Mouse (Mus musculus): ENCODE results near the gene Ppp1r16b.
A peak's percentile ranks its signal among the peaks of the same experiment; 100 is the strongest.

The Ppp1r16b gene

DNA sequence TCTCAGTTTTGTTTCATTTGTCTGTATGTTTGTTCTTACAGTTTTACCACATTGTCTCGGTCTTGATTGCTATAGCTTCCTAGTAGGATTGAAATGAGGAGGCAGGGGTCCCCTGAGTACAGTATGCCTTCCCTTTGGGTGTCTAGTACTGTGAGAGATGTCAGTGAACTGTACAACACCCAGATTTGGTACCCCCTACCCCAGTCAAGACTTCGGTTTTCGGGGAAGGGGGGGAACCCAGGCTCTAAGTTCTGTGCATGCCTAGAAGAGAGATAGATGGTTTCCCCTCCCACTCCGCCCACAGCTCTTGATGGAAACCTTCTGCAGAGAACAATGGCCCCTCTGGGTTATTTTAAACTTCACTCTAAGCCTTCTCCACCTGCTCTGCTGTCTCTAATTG is at the start of gene Ppp1r16b:
Gene Ppp1r16b, plus strand, starts transcription at position 301 of the 400 bp plus-strand sequence.
- DNase-seq (ENCODE audit: low spot score in 2 of 2) = no peak

- no peak for DNase-seq (ENCODE audit: low spot score in 2 of 2)
Measured at GRCm38 (mm10) chr2:158615702-158616101, 49.5 kb upstream of the Ppp1r16b start.

DNA sequence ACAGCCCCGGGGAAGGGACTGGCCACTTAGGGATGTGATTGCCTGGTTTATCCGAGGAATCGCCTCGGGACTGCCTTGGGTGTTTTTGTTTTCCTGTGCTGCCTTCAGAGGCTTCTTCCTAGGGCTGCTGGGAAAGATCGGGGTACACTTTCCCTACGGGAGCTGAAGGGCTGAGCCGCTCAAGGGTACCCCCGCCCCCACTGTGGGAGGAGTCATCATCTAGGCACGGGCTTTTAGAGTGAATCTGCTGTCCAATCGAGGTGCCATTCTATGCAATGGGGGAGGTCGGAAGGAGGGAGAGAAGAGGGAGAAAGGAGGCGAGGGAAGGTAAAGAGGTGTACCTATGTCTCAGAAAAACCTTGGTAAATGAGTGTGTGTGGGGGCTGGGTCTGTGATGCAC is 48.9 kb upstream of the Ppp1r16b start:
- no peak for DNase-seq (ENCODE audit: low spot score in 2 of 2)

DNA sequence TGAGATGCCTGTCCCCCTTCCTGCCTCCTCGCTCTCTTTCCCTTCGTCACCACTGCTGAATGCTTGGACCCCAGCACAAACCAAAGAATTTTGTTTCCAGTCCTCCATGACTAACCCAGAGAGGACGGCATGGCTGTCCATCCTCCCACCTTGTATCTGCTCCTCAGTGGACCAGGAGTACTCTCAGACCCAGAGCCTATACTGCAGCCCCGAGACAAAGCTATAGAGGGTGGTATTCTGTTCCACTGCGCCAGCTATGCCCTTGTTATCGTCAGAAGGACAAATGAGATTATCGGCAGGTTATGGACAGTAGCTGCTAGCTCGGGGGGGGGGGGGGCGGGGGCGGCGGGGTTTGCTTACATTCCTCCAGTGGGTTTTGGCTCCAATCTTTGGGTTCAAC is 48.4 kb upstream of the Ppp1r16b start:
- no peak for DNase-seq (ENCODE audit: low spot score in 2 of 2)

GRCm38 (mm10) chr2:158624718-158625222 is 40.4 kb upstream of the Ppp1r16b start, which contains the start of gene Actr5:
Gene Actr5 (plus strand): TSS chr2:158624888.
- peak; percentile 84 to 96 for DNase-seq (ENCODE audit: low spot score in 2 of 2)

- DNase-seq (ENCODE audit: low spot score in 2 of 2) = peak in 1 of 2 experiments; percentile 50
Measured at GRCm38 (mm10) chr2:158625231-158625630, 40.0 kb upstream of the Ppp1r16b start.

- no peak for DNase-seq (ENCODE audit: low spot score in 2 of 2)
Measured at GRCm38 (mm10) chr2:158625697-158626096, 39.5 kb upstream of the Ppp1r16b start.

DNA sequence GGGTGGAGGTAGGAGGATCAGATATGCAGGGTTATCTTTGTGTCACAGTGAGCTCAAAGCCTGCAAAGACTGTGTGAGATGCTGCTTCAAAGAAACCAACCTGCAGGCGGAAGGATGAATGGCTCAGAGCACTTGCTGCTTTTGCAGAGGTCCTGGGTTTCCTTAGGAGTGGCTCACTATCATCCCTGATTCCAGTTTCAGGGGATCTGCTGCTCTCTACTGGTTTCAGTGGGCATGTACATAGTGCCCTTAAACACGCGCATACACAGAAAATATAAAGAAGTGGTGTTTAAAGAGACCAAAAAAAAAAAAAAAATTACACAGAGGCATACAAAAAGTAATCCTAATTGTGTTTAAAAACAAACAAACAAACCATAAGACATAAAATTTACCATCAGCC is 36.3 kb upstream of the Ppp1r16b start:
- DNase-seq (ENCODE audit: low spot score in 2 of 2) = no peak

DNA sequence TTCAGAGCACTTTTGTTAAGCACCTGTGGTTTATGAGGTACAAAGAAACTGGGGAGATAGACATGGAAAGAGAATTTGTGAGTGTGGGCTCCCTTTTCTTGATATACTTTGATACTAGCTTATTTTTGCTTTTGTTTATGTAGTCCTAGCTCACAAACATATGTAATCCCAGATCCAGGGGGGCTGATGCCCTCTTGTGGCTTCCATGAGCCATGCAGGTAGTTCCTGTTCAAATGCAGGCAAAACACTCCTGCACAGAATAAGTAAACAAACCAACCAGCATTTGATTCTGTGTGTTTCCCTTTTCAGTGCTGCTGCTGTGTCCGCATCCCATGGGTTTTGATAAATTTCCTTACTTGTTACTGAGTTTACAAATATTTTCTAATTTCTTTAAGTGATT is 35.8 kb upstream of the Ppp1r16b start:
- peak in 1 of 2 experiments; percentile 11 for DNase-seq (ENCODE audit: low spot score in 2 of 2)

DNA sequence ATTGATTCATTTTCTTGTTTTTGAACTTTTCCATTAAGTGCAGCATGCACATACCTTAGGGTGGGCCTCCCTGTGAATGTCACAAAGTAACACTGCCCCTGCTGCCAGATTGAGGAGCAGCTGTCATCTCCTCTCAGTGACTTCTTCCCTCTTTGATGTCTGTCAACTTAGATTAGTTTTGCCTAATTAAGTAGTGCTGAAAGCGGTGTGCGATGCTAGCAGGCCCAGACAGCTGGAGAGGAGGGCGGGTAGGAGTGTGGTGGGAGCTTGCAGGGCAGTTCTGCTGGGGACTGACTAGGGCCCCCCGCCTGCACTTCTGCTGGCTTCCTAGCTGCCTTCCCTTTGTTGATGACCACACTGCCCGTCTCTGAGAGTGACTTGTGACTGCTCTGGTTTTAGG is 33.3 kb upstream of the Ppp1r16b start:
- DNase-seq (ENCODE audit: low spot score in 2 of 2) = peak in 1 of 2 experiments; percentile 10

DNA sequence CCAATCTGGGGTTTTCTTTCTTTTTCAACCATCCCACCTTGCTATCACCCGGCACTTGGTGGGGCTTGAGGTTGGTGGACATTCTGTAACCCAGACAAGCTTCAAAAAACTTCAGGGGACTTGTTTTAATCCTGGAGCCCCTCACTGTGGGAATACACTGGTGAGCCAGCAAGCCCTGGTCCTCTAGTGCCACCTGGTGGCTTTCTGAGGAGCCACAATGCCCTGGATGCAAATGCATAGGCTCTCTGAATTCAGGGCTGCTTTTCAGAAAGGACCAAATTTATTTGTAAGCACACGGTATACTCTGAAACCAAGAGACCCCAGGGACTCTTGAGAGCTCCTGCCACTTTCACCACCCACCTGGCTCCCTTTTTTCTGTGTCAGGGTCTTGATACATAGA is 23.3 kb upstream of the Ppp1r16b start:
- DNase-seq (ENCODE audit: low spot score in 2 of 2) = peak; percentile 52 to 73

- no peak for DNase-seq (ENCODE audit: low spot score in 2 of 2)
Measured at GRCm38 (mm10) chr2:158642587-158642986, 22.6 kb upstream of the Ppp1r16b start.

DNA sequence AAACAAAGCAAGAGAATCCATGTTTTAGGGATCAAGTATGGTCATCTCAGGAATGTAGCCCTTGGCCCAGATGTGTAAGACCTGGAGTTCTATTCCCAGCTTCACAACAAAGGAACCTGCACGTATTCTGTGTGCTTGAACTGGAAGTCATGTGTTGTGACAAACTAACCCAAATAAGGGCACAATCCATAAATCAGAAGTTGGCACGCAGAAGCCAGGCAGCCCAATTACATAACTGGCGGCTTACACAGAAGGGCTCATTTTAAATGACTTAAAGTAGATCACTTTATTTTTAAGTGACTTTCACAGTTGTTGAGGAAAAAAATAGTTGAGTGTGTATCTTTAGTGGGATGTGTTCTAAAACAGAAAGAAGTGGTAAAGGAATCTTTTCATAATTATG is 21.4 kb upstream of the Ppp1r16b start:
- no peak for DNase-seq (ENCODE audit: low spot score in 2 of 2)

DNA sequence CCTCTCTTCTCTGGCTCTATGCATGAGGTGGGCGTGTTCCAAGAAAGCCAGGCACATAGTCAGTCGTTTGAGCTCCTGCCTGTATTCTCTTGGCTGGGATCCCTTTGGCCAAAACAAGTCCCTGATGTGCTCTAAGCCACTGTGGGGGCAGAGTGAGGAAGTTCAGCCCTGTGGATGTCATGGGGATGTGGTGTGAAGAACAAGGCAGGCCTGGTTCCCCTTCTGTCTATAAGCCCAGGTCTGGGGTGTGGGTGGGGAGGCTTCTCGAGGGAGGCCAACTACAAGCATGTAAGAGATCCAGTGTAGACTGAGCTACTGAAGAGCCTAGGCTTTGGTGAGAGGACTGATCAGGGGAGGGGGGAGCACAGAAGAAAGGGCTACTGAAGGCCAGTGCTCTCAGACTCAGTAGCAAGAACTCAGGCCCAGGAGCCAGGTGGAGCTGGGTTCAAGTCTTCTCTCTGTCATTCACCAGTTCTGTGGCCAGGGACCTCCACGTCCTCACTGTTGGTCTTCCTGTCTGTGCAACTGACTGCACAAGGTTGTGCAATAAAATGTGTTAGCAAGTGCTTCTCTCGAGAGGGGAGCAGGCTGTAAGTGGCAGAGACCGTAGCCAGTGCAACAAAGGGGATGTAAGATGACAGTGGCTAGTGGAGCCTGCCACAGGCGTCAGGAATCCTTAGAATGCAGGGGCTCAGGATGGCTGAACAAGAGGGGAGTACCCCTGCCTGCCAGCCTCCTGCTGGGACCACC is 13.9 kb upstream of the Ppp1r16b start:
- no peak for DNase-seq (ENCODE audit: low spot score in 2 of 2)

DNA sequence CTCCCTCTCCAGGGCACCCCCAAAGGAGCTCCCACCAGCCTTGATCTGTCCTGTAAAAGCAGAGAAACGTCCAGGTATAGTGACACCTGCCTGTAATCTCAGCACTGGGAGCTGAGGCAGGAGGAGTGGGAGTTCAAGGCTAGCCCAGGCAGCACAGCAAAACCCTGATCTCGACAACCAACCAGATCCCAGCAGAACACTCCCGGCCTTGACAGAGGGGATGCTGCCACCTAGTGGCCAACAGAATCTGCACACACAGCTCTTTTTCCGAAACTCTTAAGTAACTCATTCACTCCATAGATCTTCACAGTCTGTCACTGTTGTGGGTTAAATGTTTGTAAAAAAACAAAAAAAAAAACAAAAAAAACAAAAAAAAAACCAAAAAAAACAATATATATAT is 12.2 kb upstream of the Ppp1r16b start:
- DNase-seq (ENCODE audit: low spot score in 2 of 2) = peak; percentile 56 to 83

DNA sequence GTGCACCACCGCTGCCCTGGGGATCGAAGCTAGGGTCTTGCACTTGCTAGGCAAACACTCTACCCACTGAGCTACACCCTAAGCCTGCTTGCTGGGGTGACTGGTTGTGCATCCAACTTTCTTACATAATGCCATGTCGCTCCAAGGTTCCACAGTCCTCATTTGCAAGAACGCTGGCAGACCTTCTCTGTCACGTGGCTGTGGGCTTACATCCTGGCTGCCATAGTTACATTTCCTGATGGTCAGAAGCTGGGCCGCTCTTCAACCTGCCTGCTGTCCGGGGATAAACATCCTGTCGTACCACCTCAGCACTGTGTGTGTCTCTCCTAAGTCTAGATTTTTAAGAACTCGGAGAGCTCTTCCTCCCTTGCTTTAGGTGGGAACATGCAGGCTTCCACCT is 10.5 kb upstream of the Ppp1r16b start:
- DNase-seq (ENCODE audit: low spot score in 2 of 2) = no peak

GRCm38 (mm10) chr2:158655806-158656205 is 9.4 kb upstream of the Ppp1r16b start:
- no peak for DNase-seq (ENCODE audit: low spot score in 2 of 2)

DNA sequence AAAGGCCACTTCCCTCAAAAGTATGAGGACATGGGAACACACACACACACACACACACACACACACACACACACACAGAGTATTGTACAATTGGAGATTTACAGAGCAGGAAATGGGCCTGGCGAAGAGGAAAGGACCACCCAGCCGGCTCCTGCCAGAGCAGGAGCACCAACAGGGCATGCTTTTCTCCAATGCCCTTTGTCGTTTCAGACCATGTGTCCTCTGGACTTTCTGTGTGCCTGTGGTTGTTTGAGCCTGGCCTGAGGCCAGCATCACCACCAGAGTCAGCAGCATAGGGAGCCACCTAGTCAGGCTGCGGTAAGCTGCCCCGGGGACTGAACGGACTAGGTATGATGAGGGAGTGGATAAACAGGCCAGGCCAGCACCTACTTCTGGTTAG is 6.4 kb upstream of the Ppp1r16b start:
- DNase-seq (ENCODE audit: low spot score in 2 of 2) = no peak

- DNase-seq (ENCODE audit: low spot score in 2 of 2) = no peak
Measured at GRCm38 (mm10) chr2:158659346-158659745, 5.9 kb upstream of the Ppp1r16b start.

- peak in 1 of 2 experiments; percentile 65 for DNase-seq (ENCODE audit: low spot score in 2 of 2)
Measured at GRCm38 (mm10) chr2:158666071-158666800, 1.0 kb downstream of the Ppp1r16b start.

DNA sequence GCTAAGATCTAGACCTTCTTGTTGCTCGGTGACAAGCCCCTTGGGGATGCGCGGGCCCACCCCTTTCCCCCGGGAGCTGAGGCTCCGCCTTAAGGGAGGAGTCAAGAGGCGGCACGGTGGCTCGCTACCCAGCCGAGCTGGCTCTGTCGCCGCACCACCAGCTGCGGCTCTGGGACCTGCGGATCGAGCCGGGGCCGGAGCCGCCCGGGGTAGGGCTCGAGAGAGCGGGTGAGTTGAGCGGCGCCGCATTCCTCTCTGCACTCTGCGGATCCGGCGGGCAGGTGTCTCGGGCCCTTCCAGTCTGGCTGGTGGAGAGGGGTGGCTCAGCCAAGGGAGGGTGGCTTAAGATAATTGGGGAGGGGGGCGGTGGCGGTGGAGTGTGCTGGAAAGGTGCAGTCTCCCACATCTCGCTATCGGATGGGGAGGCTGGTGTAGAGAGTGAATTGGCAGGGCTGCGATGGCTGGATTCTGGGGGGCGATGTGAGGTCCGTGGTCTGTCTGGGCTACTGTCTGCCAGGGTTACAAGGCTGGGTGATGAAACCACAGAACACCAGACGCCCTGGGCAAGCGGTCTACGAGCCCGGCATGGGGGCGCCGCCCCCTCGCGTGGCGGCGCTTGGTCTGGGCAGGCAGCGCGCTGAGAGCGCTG is 1.9 kb downstream of the Ppp1r16b start:
- DNase-seq (ENCODE audit: low spot score in 2 of 2) = peak; percentile 44 to 79

GRCm38 (mm10) chr2:158667671-158668432 is 2.7 kb downstream of the Ppp1r16b start:
- DNase-seq (ENCODE audit: low spot score in 2 of 2) = peak; percentile 49 to 56
